Mouse (Mus musculus): ENCODE measurements around the gene 1700001L19Rik.

DNA sequence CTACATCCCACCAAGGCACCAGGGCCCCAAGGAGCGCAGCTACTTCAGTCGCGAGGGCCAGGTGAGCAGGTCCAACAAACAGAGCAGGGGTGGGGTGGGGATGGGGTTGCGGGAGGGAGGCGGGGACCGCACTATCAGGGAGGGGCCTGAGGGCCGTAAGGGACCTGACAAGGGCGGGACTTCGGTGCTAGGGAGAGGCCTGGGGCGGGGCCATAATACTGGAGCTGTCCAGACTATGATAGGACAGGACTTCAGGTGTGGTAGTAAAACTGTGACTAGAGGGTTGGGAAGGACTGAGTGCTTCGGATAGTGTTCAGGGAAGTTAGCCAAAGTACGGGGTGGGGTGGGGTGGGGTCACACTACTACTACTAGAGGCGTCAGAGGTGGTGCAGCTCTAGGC, 446 bp downstream of the 1700001L19Rik start:
- TF ChIP-seq CTCF (IDR thresholded peaks at IDR 0.05; ENCODE audit: borderline replicate concordance, insufficient read depth, low read length) (no peak), POLR2A (IDR thresholded peaks at IDR 0.05; ENCODE audit: low read depth, low read length) (no peak)

Data from embryonic fibroblast, embryonic 13.5 days (primary cell).